9 mouse cellular contexts compared by ENCODE assay signal in genomic region chr2:140667261-140668047, GRCm38 (mm10). TPM values are rescaled to one million over a fixed set of nuclear protein-coding genes. Genes with fewer than 3 reads are reported as not detected.
DNase-seq lines count a peak whose midpoint lies in the region; ATAC-seq lines count a peak whose summit lies in the region.
"Had no signal": no experiment of that assay in that cellular context is flagged by ENCODE, and none has a peak within 500 bp of the region (broad histone marks: within the 10 kb centered on the region; RNA-seq: fewer than 3 reads in every experiment).

No protein-coding gene starts in this region.

- H3K4me1 ChIP-seq in heart, embryonic 12.5 days (replicated peaks) = peaks cover 13% of the 10 kb centered on the region
- peaks cover 20% of the 10 kb centered on the region for H3K4me1 ChIP-seq in forebrain, embryonic 14.5 days (ENCODE audit: control insufficient read depth, insufficient read depth, low read length)
- peaks cover 45% of the 10 kb centered on the region for H3K4me1 ChIP-seq in limb, embryonic 13.5 days

- H3K4me2 ChIP-seq in heart, embryonic 12.5 days = peak overlapping the region; percentile 55
- peak overlapping the region; percentile 69 for H3K4me2 ChIP-seq in forebrain, embryonic 14.5 days (ENCODE audit: low read length)
- peak overlapping the region; percentile 66 for H3K4me2 ChIP-seq in limb, embryonic 13.5 days (replicated peaks)

- no peaks in the 10 kb centered on the region for H3K9me3 ChIP-seq in heart, embryonic 12.5 days (replicated peaks)
- H3K9me3 ChIP-seq in forebrain, embryonic 14.5 days (replicated peaks; ENCODE audit: control insufficient read depth, low read length) = no peaks in the 10 kb centered on the region
- no peaks in the 10 kb centered on the region for H3K9me3 ChIP-seq in limb, embryonic 13.5 days

- peak overlapping the region; percentile 64; the same call in 1 of the 2 replicates for H3K9ac ChIP-seq in heart, embryonic 12.5 days
- peak overlapping the region; percentile 58 for H3K9ac ChIP-seq in forebrain, embryonic 14.5 days (ENCODE audit: low read length)
- peak overlapping the region; percentile 39 for H3K9ac ChIP-seq in limb, embryonic 13.5 days

- 60% methylated on average over 13 of the region's 13 CpGs for WGBS in heart, embryonic 12.5 days
- 9% methylated on average over 13 of the region's 13 CpGs for WGBS in forebrain, embryonic 14.5 days
- 29% methylated on average over 13 of the region's 13 CpGs for WGBS in limb, embryonic 13.5 days

- intact Hi-C loops in heart, postnatal 10 days (cut with DNase I) = loop anchor here (2.0 kb wide), 1 partner anchor 1587 kb away; no protein-coding TSS in a partner anchor
- intact Hi-C loops in gastrocnemius, postnatal 36 days (cut with DNase I) = no loop called here

- H3K4me3 ChIP-seq in heart, embryonic 12.5 days = peak overlapping the region; percentile 28
- H3K4me3 ChIP-seq in forebrain, embryonic 14.5 days (ENCODE audit: low read depth, low read length) = peak overlapping the region; percentile 60
- peak overlapping the region; percentile 42 for H3K4me3 ChIP-seq in limb, embryonic 13.5 days

- no peak for DNase-seq in heart, postnatal 10 days
- peak; percentile 33 for DNase-seq in brain, adult 2 months (ENCODE audit: low read depth, low spot score)
- peak; percentile 35 for DNase-seq in forebrain, embryonic 14.5 days (ENCODE audit: low spot score)
- DNase-seq in gastrocnemius, postnatal 36 days = no peak
- DNase-seq in cerebellum, postnatal 10 days = no peak
- DNase-seq in urinary bladder, postnatal 10 days (ENCODE audit: low spot score) = no peak

- ATAC-seq in heart, embryonic 12.5 days (ENCODE audit: insufficient number of reproducible peaks, low FRiP score) = no peak
- ATAC-seq in forebrain, embryonic 14.5 days = no peak
- no peak for ATAC-seq in limb, embryonic 13.5 days (ENCODE audit: low FRiP score, low read depth)

- no peak overlapping the region for H3K27ac ChIP-seq in heart, embryonic 12.5 days (ENCODE audit: poor library complexity, severe bottlenecking)
- H3K27ac ChIP-seq in forebrain, embryonic 14.5 days (ENCODE audit: low read depth, low read length) = peak overlapping the region; percentile 52; the same call in 1 of the 2 replicates
- H3K27ac ChIP-seq in limb, embryonic 13.5 days = peak overlapping the region; percentile 58; the same call in 1 of the 2 replicates

- H3K36me3 ChIP-seq in heart, embryonic 12.5 days = peaks cover 11% of the 10 kb centered on the region
- H3K36me3 ChIP-seq in forebrain, embryonic 14.5 days (ENCODE audit: control insufficient read depth, insufficient read depth, low read length) = 0 out of 2 replicates have a peak, but pooled peaks cover 5% of the 10 kb centered on the region
- peaks cover 7% of the 10 kb centered on the region; the same call in 1 of the 2 replicates for H3K36me3 ChIP-seq in limb, embryonic 13.5 days

- H3K27me3 ChIP-seq in heart, embryonic 12.5 days (replicated peaks) = no peaks in the 10 kb centered on the region
- H3K27me3 ChIP-seq in forebrain, embryonic 14.5 days (replicated peaks; ENCODE audit: control insufficient read depth, insufficient read depth, low read length) = no peaks in the 10 kb centered on the region
- H3K27me3 ChIP-seq in limb, embryonic 13.5 days = no peaks in the 10 kb centered on the region

RNA-seq across cellular contexts. Expression of gene Flrt3, which starts 3.8 kb away (rescaled TPM):
- 37.1 and 40.3 TPM in 2 replicates for polyA plus RNA-seq in heart, embryonic 12.5 days (2016; fragmentation: Nextera tagmentation; extraction: Ambion mirVana)
- under 1 TPM; 0.69 to 0.87 TPM for total RNA-seq in heart, postnatal 10 days (2021)
- polyA plus RNA-seq in forebrain, embryonic 14.5 days (2014; fragmentation: Nextera tagmentation; extraction: Ambion mirVana) = 62.5 and 64.3 TPM in 2 replicates
- polyA plus RNA-seq in limb, embryonic 13.5 days (2015; fragmentation: Nextera tagmentation; extraction: Ambion mirVana) = 53.0 and 55.5 TPM in 2 replicates
- total RNA-seq in gastrocnemius, postnatal 36 days (2021) = under 1 TPM; 0.26 to 0.35 TPM
- total RNA-seq: monocyte, adult 5-6 weeks had no signal

Comparison
In these comparisons a context has a peak if more than half of its experiments do, and no peak if none do; other contexts are left out.
1. DNase-seq: peak in brain, adult 2 months (single experiment) and forebrain, embryonic 14.5 days (single experiment); none in heart, postnatal 10 days (0 of 2), gastrocnemius, postnatal 36 days (0 of 2), cerebellum, postnatal 10 days (0 of 2) and urinary bladder, postnatal 10 days (single experiment).
2. Peak in every context shown above with its lines, with median percentiles within 50 percentile points of each other: H3K4me2 ChIP-seq, H3K4me3 ChIP-seq and H3K9ac ChIP-seq.